Mouse (Mus musculus): ENCODE data around the gene Dda1.

DNA sequence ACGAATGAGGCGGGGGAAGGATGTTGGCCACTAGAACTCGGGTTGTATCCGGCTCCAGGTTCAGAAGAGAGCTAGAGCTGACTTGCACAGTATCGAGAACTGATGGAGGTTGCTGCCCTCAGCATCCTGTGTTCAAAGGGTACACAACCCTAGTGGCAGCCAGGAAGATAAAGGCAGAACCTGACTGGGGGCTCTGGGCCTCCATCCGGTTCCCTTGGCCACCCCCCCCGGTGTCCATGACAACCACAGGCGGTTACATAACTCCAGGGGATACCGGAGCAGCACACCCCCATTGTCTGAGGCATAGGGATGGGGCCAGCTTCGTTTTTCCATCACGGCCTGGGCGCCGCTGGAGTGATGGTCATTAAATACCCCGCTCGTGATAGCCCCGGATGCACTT is 6.2 kb upstream of the Dda1 start:
- TF ChIP-seq CTCF (IDR thresholded peaks at IDR 0.05; ENCODE audit: borderline replicate concordance, insufficient read depth, low read depth, low read length) (no peak), POLR2A (IDR thresholded peaks at IDR 0.05; ENCODE audit: borderline replicate concordance, insufficient read depth, low read length) (peak; percentile 27; the same call in 1 of the 2 replicates)
